Mouse (Mus musculus) lung, postnatal 4 days (tissue): Measurements from ENCODE around the gene Slc25a41.
A peak's percentile ranks its signal among the peaks of the same experiment; 100 is the strongest.
"Not testable (repeated sequence)": the region's sequence is repeated elsewhere in the genome, so short reads cannot be mapped to it uniquely, and the experiment has no call there.

Experiments used
- DNase-seq, 2 experiments: peaks; one replicate each; pipeline ENCODE4 v3.0.0; 2021

Slc25a41 gene

GRCm38 (mm10) chr17:57041554-57041953, at the start of gene Slc25a41:
Gene Slc25a41, minus strand, starts transcription at chr17:57041654.
- no peak for DNase-seq

GRCm38 (mm10) chr17:57087049-57087832, 45.8 kb upstream of the Slc25a41 start, which contains the start of gene Tubb4a:
Gene Tubb4a, minus strand, starts transcription at chr17:57087782.
- peak; percentile 31 to 53 for DNase-seq

DNA sequence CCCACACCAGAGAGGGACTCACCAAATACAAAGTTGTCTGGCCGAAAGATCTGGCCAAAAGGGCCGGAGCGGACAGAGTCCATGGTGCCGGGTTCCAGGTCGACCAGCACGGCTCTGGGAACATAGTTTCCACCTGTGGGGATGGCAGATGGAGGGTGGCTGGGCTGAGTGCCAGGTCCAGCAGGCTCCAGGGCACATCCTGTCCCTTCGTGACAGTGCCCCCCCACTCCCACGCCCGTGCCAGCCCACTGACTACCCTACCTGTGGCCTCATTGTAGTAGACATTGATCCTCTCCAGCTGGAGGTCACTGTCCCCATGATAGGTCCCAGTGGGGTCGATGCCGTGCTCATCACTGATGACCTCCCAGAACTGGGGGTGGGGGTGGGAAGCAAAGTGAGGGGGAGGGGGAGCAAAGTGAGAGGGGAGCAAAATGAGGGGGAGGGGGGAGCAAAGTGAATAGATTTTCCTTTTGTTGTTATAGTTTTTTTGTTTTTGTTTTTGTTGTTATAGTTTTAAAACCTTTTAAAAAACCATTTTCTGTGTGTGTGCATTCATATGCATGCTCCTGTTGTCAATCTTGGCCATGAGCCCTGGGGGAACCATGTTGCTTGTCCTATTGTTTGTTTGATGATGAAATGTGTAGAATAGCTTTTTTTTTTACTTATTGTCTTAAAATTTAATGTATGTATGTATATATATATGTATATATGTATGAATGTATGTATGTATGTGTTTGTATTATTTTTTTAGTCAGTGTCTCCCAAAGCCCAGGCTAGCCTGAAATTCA, 44.7 kb upstream of the Slc25a41 start:
- DNase-seq, result no peak

DNA sequence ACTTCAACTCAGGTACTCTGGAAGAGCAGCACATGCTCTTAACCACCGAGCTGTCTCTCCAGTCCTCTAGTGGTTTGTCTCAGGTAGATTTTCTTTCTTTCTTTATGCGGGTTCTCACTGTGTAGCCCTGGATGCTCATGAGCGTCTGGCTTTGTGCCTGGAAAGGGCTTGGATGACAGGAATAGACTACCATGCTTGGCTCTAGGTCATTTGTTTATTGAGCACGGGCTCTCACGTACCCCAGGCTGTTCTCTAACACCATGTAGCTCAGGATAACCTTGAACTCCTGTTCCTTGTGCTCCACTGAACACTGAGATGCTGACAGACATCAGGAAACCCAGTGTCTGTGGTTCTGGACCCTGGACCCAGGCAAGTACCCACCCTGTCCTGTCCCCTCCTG, 41.0 kb upstream of the Slc25a41 start:
- DNase-seq, result no peak

- no peak for DNase-seq
These were observed 39.9 kb upstream of the Slc25a41 start for GRCm38 (mm10) chr17:57081234-57081842.

DNA sequence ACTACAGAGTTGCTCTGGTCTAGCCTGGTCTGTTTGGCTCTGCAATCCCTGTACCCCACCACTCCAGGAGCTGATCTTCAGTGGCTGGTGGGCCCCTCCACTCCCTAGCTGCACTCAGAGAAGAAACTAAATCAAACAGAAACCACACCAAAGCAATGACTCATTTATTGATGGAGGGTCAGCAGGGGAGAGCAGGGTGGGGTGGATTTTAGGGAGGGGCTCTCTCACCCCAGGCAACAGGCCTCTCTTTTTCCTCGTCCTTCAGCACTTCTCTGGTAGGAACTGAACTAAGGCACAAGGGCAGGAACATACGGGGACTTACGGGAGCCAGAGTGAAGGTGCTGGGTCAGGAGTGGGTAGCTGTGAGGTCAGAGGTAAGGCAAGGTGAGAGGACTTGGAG, 38.5 kb upstream of the Slc25a41 start:
- DNase-seq, result no peak

DNA sequence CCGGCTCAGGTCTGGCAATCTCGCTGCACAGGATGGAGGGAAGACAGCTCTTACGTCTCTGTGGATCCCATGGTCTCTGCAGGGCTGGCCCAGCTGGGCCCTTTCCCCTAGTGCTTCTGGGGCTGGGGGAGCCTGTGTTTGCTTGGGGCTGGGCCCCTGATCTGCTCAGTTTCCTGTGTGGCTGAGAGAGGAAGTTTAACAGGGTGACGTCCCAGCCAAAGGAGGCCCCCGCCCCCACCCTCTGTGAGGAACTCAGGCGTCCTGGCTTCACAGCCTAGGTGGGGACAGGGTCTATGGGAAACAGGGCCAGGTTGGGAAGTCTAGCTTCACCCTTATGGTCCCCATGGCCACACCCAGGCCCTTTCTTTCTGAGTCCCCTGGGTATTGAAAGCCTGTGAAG, 36.9 kb upstream of the Slc25a41 start, which contains the start of gene Dennd1c:
Dennd1c (minus strand) TSS at position 179 of the 400 bp plus-strand sequence.
- DNase-seq, result peak; percentile 51 to 58

DNA sequence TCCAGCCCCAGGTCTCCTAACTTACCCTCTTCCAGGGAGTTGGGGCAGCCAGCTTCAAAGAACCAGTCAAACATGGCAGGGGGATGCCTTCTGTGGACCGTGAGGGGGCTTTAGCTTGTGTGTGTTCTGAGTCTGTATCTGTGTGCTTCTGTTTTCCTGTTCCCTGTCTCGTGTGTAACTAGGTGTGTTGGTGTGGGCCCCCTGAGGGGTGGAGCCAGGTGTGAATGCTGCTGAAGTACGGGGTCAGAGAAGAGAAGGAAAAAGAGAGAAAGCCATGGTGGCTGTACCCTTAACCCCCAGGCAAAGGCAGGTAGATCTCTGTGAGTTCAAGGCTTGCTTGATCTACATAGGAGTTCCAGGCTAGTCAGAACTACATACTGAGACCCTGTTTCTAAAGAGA, 35.5 kb upstream of the Slc25a41 start:
- DNase-seq, result no peak

DNA sequence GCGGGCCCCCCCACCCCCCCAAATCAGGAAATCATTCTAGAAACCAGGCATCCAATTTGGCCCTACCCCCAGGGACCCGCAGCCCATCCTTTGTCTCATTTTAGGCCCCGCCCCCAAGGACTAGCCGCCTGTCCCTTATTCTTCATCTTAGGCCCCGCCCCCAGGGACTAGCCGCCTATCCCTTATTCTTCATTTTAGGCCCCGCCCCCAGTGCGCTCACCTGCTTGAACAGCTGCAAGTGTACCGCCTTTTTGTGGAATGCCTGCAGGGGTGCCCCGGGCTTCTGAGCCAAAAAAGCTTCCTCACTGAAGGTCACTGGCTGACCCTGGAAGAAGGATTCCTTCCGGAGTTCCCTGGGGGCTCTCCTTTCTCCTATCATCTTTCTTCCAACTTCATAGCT, 29.2 kb upstream of the Slc25a41 start:
- DNase-seq, result peak; percentile 55 to 62

DNA sequence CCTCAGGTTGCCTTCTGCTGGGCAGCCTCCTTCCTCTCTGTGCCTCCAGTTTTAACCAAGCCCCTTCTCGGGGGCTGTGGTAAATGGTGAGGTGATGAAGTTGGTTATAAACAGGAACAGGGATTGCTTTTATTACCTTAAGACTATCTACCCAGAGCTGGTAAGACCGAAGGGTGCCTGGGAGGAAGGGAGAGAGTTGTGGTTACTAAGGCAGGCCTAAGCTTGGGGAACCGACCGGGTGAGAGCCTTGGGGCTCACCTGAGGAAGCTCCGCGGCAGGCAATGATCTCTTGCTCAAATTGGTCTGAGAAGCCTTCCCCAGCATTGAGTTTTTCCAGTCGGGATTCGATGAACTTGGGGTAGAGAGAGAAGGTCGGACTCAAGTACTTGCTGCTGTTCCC, 28.8 kb upstream of the Slc25a41 start:
- DNase-seq, result no peak

- no peak for DNase-seq
These were observed 25.5 kb upstream of the Slc25a41 start for GRCm38 (mm10) chr17:57066908-57067307.

DNA sequence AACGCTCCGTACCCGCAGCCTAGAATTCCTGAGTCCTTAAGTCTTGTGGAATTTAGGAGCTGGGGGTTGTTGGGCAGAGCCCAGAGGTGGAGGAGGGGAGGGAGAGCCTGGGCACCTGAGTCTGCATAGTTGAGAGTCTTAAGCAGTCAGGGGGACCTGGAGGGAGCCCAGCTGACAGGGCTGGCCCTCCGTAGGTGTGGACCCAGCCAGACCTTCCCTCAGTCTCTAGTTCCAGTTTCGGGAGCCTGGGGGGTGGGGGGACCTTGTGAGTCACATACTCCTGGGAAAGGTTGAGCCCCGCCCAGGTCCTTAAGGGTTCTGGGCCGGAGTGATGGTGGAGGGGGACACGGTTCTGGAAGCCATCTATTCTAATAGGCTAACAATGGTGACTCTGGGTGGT, 21.6 kb upstream of the Slc25a41 start:
- peak; percentile 37 to 66 for DNase-seq

GRCm38 (mm10) chr17:57062548-57062947, 21.1 kb upstream of the Slc25a41 start:
- DNase-seq, result no peak

- DNase-seq, result peak; percentile 78 to 90
These were observed 20.6 kb upstream of the Slc25a41 start for GRCm38 (mm10) chr17:57062011-57062521.

DNA sequence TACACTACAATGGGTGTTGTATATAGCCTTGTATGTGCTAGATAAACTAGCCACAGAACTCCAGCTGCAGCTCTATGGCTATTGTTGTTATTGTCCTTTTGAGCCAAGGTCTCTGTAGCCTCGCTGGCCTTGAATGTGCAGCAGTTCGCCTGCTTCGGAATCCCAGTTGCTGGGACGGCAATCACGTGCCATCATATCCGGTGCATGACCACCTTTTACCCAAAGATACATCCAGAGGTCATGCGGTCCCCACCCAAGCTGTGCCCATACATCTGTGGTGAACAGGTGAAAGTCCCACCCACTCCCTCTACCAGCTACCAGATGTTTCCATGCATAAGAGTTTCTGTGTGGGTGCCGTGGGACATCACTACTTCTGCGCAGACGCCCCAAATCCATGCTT, 19.6 kb upstream of the Slc25a41 start:
- DNase-seq, result no peak

GRCm38 (mm10) chr17:57060231-57060801, 18.9 kb upstream of the Slc25a41 start:
- DNase-seq, result peak; percentile 96 to 97

DNA sequence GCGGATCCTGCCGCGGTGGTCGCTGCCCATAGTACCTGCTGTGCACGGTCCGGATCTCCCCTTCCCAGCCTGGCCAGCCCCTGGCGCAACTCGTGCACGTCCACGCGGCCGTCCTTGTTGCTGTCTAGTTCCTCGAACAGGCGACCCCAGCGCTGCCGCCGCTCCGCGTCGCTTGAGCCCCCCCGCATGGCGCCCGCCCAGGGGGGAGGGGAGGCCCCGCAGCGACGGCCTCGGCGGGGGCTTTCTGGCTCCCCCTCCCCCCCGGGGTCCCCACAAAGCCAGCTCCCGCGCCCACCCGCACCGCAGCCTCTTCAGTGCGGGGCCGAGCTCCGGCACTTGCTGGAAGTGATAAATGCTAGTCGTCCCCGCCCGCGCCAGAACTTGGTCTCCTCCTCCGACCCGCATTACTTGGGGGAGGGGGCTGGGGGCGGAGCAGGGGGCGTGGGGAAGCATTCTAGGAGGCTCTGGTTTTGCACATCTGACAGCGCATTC, 18.1 kb upstream of the Slc25a41 start, which contains the start of gene Slc25a23:
Slc25a23 (minus strand) TSS at position 378 of the 492 bp plus-strand sequence.
- DNase-seq, result peak; percentile 69 to 79

DNA sequence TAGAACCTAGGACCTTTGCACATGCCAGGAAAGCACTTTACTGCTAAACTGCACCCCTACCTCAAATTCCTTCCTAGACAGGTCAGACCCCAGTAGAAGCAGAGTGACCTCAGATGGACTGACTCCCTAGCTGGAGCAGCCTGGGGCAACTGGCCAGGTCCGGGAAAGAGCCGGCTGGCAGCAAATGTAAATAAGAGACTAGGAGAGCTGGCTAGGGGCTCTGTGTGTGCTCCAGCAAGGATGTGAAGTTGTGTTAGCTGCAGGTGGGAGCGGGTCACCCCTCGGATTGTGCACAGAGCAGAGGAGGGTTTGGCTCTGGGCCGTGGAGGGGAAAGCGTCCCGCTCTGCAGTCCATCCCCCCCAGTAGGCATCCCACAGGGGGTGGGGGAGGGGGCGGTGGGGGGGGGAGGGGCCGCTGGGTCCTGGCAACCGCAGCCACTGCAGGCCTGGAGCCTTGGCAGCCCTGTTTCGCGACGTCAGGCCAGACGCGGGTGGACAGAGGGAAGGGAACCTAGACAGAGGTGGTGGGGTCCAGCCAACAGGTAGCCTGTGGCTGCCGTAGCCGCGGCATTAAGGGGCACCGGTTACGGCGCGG, 17.5 kb upstream of the Slc25a41 start, which contains the start of gene Crb3:
Crb3 (plus strand) TSS at position 215 of the 595 bp plus-strand sequence.
- peak; percentile 34 to 65 for DNase-seq

DNA sequence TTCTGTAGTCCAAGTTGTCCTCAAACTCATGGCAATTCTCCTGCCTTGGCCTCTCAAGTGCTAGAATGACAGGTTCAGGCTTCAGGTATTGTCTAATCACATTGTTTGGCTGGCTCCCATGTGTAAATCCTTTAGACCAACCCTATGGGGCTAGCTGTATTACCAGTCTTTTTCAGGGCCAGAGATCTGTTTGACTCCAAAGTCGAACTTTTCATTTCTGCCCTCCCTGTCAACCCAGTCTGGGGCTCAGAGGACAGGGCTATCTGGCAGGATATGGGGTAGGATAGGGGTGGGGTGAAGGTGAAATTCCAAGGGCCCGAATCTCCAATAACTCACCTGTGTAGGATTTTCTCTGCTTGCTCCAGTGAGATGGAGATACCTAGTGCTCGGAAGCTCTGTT, 14.8 kb upstream of the Slc25a41 start:
- DNase-seq, result no peak

DNA sequence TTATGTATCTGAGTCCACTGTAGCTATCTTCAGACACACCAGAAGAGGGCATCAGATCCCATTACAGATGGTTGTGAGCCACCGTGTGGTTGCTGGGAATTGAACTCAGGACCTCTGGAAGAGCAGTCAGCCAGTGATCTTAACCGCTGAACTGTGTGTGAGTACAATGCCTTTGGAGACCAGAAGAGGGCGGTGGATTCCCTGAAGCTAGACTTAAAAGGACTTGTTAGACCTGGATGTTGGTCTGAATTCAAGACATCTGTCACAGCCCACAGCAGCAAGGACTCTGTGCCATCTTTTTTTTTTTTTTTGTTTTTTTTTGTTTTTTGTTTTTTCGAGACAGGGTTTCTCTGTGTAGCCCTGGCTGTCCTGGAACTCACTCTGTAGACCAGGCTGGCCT, 10.2 kb upstream of the Slc25a41 start:
- DNase-seq, result not testable (repeated sequence)

DNA sequence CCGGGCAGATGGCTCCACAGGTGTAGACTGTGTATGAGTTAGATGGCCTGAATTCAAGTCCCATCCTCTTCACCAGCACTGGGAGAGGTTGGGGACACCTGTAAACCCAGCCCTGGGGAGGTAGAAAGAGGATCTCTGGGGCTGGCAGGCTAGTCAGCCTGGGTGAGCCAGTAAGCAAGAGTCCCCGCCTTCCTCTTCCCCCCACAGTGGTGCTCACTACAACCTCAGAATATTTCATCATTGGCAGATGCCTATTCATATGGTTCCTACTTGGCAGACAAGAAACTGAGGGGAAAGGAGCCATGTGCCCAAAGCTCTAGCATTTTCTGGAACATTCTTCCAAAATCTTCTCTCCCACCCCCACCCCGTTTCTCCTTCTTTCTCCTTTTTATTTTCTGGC, 7.4 kb upstream of the Slc25a41 start:
- no peak for DNase-seq

DNA sequence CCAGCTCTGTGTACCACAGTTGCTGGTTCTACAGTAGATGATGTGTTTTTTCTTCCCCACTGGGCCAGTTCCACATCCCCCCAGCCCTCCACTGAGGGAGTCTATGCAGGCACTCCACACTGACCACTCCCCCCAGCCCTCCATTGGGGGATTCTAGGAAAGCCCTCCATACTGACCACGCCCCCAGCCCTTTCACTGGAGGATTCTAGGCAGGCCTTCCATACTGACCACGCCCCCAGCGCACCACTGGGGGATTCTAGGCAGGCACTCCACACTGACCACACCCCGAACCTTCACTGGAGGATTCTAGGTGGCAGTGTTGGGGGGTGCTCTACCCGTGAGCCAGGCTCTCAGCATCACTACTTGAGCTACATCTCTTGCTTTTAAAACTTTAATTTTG, 6.0 kb upstream of the Slc25a41 start:
- no peak for DNase-seq
